Mouse (Mus musculus) thymus, postnatal 0 days (tissue): ENCODE results near the gene Chl1. TPM values are rescaled to one million over a fixed set of nuclear protein-coding genes. Genes with fewer than 3 reads are reported as not detected.

Experiments used
- DNase-seq: peaks from one replicate; pipeline ENCODE4 v3.0.0-alpha.2; 2015; ENCODE audit warnings: low spot score
- polyA plus RNA-seq: library from polyadenylated mRNA; unstranded; fragments of >200 nt; fragmentation: Nextera tagmentation; extraction: Ambion mirVana; gene quantifications from 2 replicates; pipeline ENCODE4 v1.2.1, GENCODE M21; 2015

The Chl1 gene
- polyA plus RNA-seq, 1 experiment from 2014 or later, result 2.3 TPM

GRCm38 (mm10) chr6:103795241-103795640, 284.9 kb downstream of the Chl1 start:
- DNase-seq, result no peak
